Mouse (Mus musculus) neural tube, embryonic 13.5 days (tissue): ENCODE measurements around the gene Gm11756. TPM values are rescaled to one million over a fixed set of nuclear protein-coding genes. Genes with fewer than 3 reads are reported as not detected.
"Not testable (repeated sequence)": the region's sequence is repeated elsewhere in the genome, so short reads cannot be mapped to it uniquely, and the experiment has no call there.

Experiments used
- ATAC-seq: fragments of 200-750 bp; cut with Nextera tagmentation; 2 replicates; pipeline ENCODE4 v1.8.0; 2017; ENCODE audit warnings: low read depth, mild to moderate bottlenecking, moderate TSS enrichment, moderate library complexity
- H3K27ac ChIP-seq: fragments of 300-500 bp; sonication (generic); replicated peaks from 2 replicates; pipeline ENCODE4 v1.5.1; 2015; ENCODE audit warnings: moderate library complexity, mild to moderate bottlenecking, inconsistent platforms
- H3K27me3 ChIP-seq: fragments of 300-500 bp; sonication (generic); 2 replicates; pipeline ENCODE4 v1.6.1; 2015; ENCODE audit warnings: mild to moderate bottlenecking, inconsistent platforms
- H3K36me3 ChIP-seq: fragments of 300-500 bp; sonication (generic); 2 replicates; pipeline ENCODE4 v1.6.1; 2015; ENCODE audit warnings: mild to moderate bottlenecking, inconsistent platforms
- H3K4me1 ChIP-seq: fragments of 300-500 bp; sonication (generic); replicated peaks from 2 replicates; pipeline ENCODE4 v1.6.1; 2015; ENCODE audit warnings: inconsistent platforms
- H3K4me2 ChIP-seq: fragments of 300-500 bp; sonication (generic); 2 replicates; pipeline ENCODE4 v1.6.1; 2015; ENCODE audit warnings: inconsistent platforms, mild to moderate bottlenecking, moderate library complexity
- H3K4me3 ChIP-seq: fragments of 300-500 bp; sonication (generic); 2 replicates; pipeline ENCODE4 v1.5.1; 2015; ENCODE audit warnings: mild to moderate bottlenecking, inconsistent platforms
- H3K9ac ChIP-seq: fragments of 300-500 bp; sonication (generic); 2 replicates; pipeline ENCODE4 v1.6.1; 2015; ENCODE audit warnings: moderate library complexity, mild to moderate bottlenecking, inconsistent platforms
- H3K9me3 ChIP-seq: fragments of 300-500 bp; sonication (generic); 2 replicates; pipeline ENCODE4 v1.6.1; 2016; ENCODE audit warnings: inconsistent platforms
- WGBS: fragments of 180-500 bp; shearing (Covaris S2); methylation state at CpG from one replicate; pipeline ENCODE4 v1.1.7; 2015; 5-methylcytosine and 5-hydroxymethylcytosine counted together
- polyA plus RNA-seq: library from polyadenylated mRNA; unstranded; fragments of >200 nt; fragmentation: Nextera tagmentation; extraction: Ambion mirVana; gene quantifications from 2 replicates; pipeline ENCODE4 v1.2.1, GENCODE M21; 2015

The Gm11756 gene
- polyA plus RNA-seq, result not detected in 2 replicates

- ATAC-seq, result not testable (repeated sequence)
These were observed at the start of gene Gm11756 for GRCm38 (mm10) chr4:73920660-73921059. Gene Gm11756 (minus strand): TSS chr4:73920760.

GRCm38 (mm10) chr4:73950375-73950896, 29.9 kb upstream of the Gm11756 start, which contains the start of gene 2310002L09Rik:
Gene 2310002L09Rik (minus strand): TSS chr4:73950846.
- WGBS, result 76% methylated on average over 8 of the region's 8 CpGs
- ATAC-seq, result no peak

More at GRCm38 (mm10) chr4:73920660-73921059, at the start of gene Gm11756:
- H3K36me3 ChIP-seq, H3K4me2 ChIP-seq, H3K9me3 ChIP-seq, H3K27ac ChIP-seq, H3K27me3 ChIP-seq, H3K9ac ChIP-seq, H3K4me1 ChIP-seq, H3K4me3 ChIP-seq: not testable (repeated sequence)
- 88% methylated on average over 6 of the region's 6 CpGs for WGBS

GRCm38 (mm10) chr4:73905853-73906252, 14.7 kb downstream of the Gm11756 start, which contains the start of gene Gm13871:
Gene Gm13871 (minus strand): TSS chr4:73905953.
- not testable (repeated sequence) for H3K27ac ChIP-seq, H3K4me1 ChIP-seq, H3K9ac ChIP-seq, ATAC-seq, H3K4me2 ChIP-seq, H3K4me3 ChIP-seq, H3K36me3 ChIP-seq, H3K9me3 ChIP-seq, H3K27me3 ChIP-seq
- WGBS, result no CpG with 5 or more reads among the region's 4 CpGs

More at GRCm38 (mm10) chr4:73950375-73950896, 29.9 kb upstream of the Gm11756 start, which contains the start of gene 2310002L09Rik:
- no peaks in the 10 kb centered on the region for H3K27me3 ChIP-seq
- H3K36me3 ChIP-seq, result no peaks in the 10 kb centered on the region
- no peak within 1 kb of the TSS for H3K4me2 ChIP-seq
- no peak within 1 kb of the TSS for H3K27ac ChIP-seq
- H3K4me3 ChIP-seq, result no peak within 1 kb of the TSS
- no peaks in the 10 kb centered on the region for H3K9me3 ChIP-seq
- no peak within 1 kb of the TSS for H3K9ac ChIP-seq
- H3K4me1 ChIP-seq, result no peaks in the 10 kb centered on the region

GRCm38 (mm10) chr4:73891012-73891411, 29.5 kb downstream of the Gm11756 start, which contains the start of gene Gm11757:
Gene Gm11757 (minus strand): TSS chr4:73891112.
- not testable (repeated sequence) for H3K4me2 ChIP-seq, H3K27ac ChIP-seq, H3K27me3 ChIP-seq, ATAC-seq, H3K9me3 ChIP-seq, H3K36me3 ChIP-seq, H3K4me3 ChIP-seq, H3K9ac ChIP-seq, H3K4me1 ChIP-seq
- WGBS, result no CpG with 5 or more reads among the region's 4 CpGs

GRCm38 (mm10) chr4:73876166-73876565, 44.4 kb downstream of the Gm11756 start, which contains the start of gene Gm11758:
Gene Gm11758 (minus strand): TSS chr4:73876266.
- not testable (repeated sequence) for H3K36me3 ChIP-seq, ATAC-seq, H3K4me2 ChIP-seq, H3K9ac ChIP-seq, H3K27ac ChIP-seq, H3K4me1 ChIP-seq, H3K9me3 ChIP-seq, H3K27me3 ChIP-seq, H3K4me3 ChIP-seq
- no CpG with 5 or more reads among the region's 4 CpGs for WGBS

Other genes starting within 250 kb of the Gm11756 start
- not detected in 2 replicates for gene Gm428, start 237.2 kb downstream of the Gm11756 start, polyA plus RNA-seq
- gene Rasef, start 129.8 kb downstream of the Gm11756 start, polyA plus RNA-seq, result 0.11 and 0.21 TPM in 2 replicates
- not detected in 2 replicates for gene Gm11758, start 44.5 kb downstream of the Gm11756 start, polyA plus RNA-seq
- not detected in 2 replicates for gene Gm11757, start 29.6 kb downstream of the Gm11756 start, polyA plus RNA-seq
- not detected in 2 replicates for gene Gm13871, start 14.8 kb downstream of the Gm11756 start, polyA plus RNA-seq
- 0.18 and 1.3 TPM in 2 replicates for gene 2310002L09Rik, start 30.1 kb upstream of the Gm11756 start, polyA plus RNA-seq
- gene Frmd3, start 92.7 kb upstream of the Gm11756 start, polyA plus RNA-seq, result 28.3 and 29.4 TPM in 2 replicates